ENCODE assay signal across 8 mouse cellular contexts in the genomic region with DNA sequence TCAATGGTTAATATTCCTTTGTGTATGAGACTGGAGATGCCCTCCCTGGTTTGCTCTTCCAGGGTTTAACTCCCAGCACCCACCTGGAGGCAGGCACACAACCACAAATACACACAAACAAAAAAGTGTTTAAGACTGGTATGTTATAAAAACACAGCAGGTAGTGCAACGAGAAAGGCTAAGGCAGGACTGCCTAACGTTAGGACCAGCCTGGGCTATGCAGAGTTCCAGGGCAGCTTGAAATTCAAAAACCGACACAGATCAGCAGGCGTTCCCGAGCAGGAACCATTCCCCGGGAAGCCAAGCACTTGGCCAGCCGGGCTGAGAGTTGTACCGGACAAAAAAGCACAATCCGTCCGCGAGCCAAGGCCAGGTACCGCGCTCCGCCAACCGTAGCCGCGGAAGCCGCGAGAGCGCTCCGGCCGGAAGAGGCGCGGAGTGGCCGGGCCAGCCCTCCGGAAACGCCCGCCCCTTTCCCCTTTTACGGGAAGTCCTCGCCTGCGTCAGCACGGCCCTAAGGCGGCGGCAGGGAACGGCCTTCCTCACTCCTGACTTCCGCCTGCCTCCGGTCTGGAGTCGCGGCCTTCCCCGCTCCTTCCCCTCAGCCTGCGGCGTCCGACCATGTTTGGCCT. TPM values are rescaled to one million over a fixed set of nuclear protein-coding genes. Genes with fewer than 3 reads are reported as not detected.
DNase-seq lines count a peak whose midpoint lies in the region; ATAC-seq lines count a peak whose summit lies in the region.

A gene (plus strand): TSS at position 553 of the 632 bp plus-strand sequence.

- under 1% methylated on average over 39 of the region's 43 CpGs for WGBS in intestine, embryonic 14.5 days

- peak within 1 kb of the TSS; percentile 99 for H3K27ac ChIP-seq in intestine, embryonic 14.5 days (ENCODE audit: low read depth)

- intact Hi-C loops in left cerebral cortex, postnatal 10 days (cut with DNase I), result no loop called here

- peak; percentile 97 for ATAC-seq in intestine, embryonic 14.5 days (replicated peaks; ENCODE audit: low FRiP score, low TSS enrichment, low read depth)
- peak; percentile 81 for ATAC-seq in megakaryocyte progenitor cell, adult 5-6 weeks (replicated peaks; ENCODE audit: poor library complexity)

- H3K36me3 ChIP-seq in intestine, embryonic 14.5 days (ENCODE audit: control insufficient read depth, insufficient read depth, low read length), result peaks cover 33% of the 10 kb centered on the region

- no peaks in the 10 kb centered on the region for H3K9me3 ChIP-seq in intestine, embryonic 14.5 days (ENCODE audit: control insufficient read depth, low read length)

- peak within 1 kb of the TSS; percentile 90 for H3K4me2 ChIP-seq in intestine, embryonic 14.5 days (ENCODE audit: low read length)

- H3K27me3 ChIP-seq in intestine, embryonic 14.5 days (replicated peaks; ENCODE audit: control insufficient read depth, insufficient read depth, low read length), result no peaks in the 10 kb centered on the region

- H3K4me1 ChIP-seq in intestine, embryonic 14.5 days (replicated peaks; ENCODE audit: control insufficient read depth, insufficient read depth, low read length), result peaks cover 31% of the 10 kb centered on the region

- peak; percentile 98 for DNase-seq in adrenal gland, adult 18-20 months (ENCODE audit: low spot score in 2 of 2)
- peak; percentile 96 for DNase-seq in embryo, embryonic 10.5 days (ENCODE audit: low spot score)
- DNase-seq in gastrocnemius, postnatal 25 days, result peak; percentile 95
- peak; percentile 97 for DNase-seq in intestine, embryonic 14.5 days (ENCODE audit: low spot score)
- DNase-seq in left cerebral cortex, postnatal 10 days (ENCODE audit: extremely low spot score in 1 of 2, low spot score in 2 of 2), result peak; percentile 90 to 98
- DNase-seq in right cerebral cortex, postnatal 10 days (ENCODE audit: low spot score in 2 of 2), result peak; percentile 95 to 96
- peak; percentile 97 for DNase-seq in urinary bladder, postnatal 14 days (ENCODE audit: low spot score)

- H3K9ac ChIP-seq in intestine, embryonic 14.5 days (ENCODE audit: low read length), result peak within 1 kb of the TSS; percentile 99

- peak within 1 kb of the TSS; percentile 100 for H3K4me3 ChIP-seq in intestine, embryonic 14.5 days (ENCODE audit: low read depth, low read length)

RNA-seq across cellular contexts. Expression of the gene that starts here (rescaled TPM):
- 100 to 1,000 TPM; 138 to 228 TPM for total RNA-seq in adrenal gland, adult 18-20 months (2021)
- total RNA-seq in gastrocnemius, postnatal 25 days (2021), result 100 to 1,000 TPM; 111 to 133 TPM
- 49.8 and 57.5 TPM in 2 replicates for polyA plus RNA-seq in intestine, embryonic 14.5 days (2014; fragmentation: Nextera tagmentation; extraction: Ambion mirVana)
- 10 to 100 TPM; 62.2 to 63.0 TPM for total RNA-seq in left cerebral cortex, postnatal 10 days (2021)
- total RNA-seq in megakaryocyte progenitor cell, adult 5-6 weeks (2015), result 154 and 191 TPM in 2 replicates
- 131 and 135 TPM in 2 replicates for total RNA-seq in megakaryocyte progenitor cell, adult 5-6 weeks (2017)

Comparison
In these comparisons a context has a peak if more than half of its experiments do, and no peak if none do; other contexts are left out.
1. Peak in every context shown above with its lines: DNase-seq, ATAC-seq, H3K4me3 ChIP-seq and H3K27ac ChIP-seq.